Mouse (Mus musculus): ENCODE results near the gene Synpo2l. TPM values are rescaled to one million over a fixed set of nuclear protein-coding genes. Genes with fewer than 3 reads are reported as not detected.

Synpo2l gene
- polyA plus RNA-seq, 1 experiment, result not detected

- Histone ChIP-seq H3K9me3 (ENCODE audit: control insufficient read depth, low read length) (no peaks in the 10 kb centered on the region), H3K36me3 (ENCODE audit: control insufficient read depth) (no peaks in the 10 kb centered on the region), H3K4me1 (ENCODE audit: control insufficient read depth) (peaks cover 21% of the 10 kb centered on the region), H3K27me3 (ENCODE audit: control insufficient read depth) (no peaks in the 10 kb centered on the region), H3K4me3 (replicated peaks) (no peak overlapping the region)
- TF ChIP-seq TAL1 (IDR thresholded peaks at IDR 0.05; ENCODE audit: low read length) (no peak), GATA1 (IDR thresholded peaks at IDR 0.05; ENCODE audit: low read length) (no peak)
These were observed 45.7 kb downstream of the Synpo2l start for GRCm38 (mm10) chr14:20622412-20622811.

GRCm38 (mm10) chr14:20621903-20622302 lies 46.3 kb downstream of the Synpo2l start:
- H3K4me1 ChIP-seq (ENCODE audit: control insufficient read depth), result peaks cover 23% of the 10 kb centered on the region
- no peaks in the 10 kb centered on the region for H3K27me3 ChIP-seq (ENCODE audit: control insufficient read depth)
- no peaks in the 10 kb centered on the region for H3K9me3 ChIP-seq (ENCODE audit: control insufficient read depth, low read length)
- H3K36me3 ChIP-seq (ENCODE audit: control insufficient read depth), result no peaks in the 10 kb centered on the region
- no peak for TF ChIP-seq GATA1 (IDR thresholded peaks at IDR 0.05; ENCODE audit: low read length)
- TF ChIP-seq TAL1 (IDR thresholded peaks at IDR 0.05; ENCODE audit: low read length), result no peak
- H3K4me3 ChIP-seq (replicated peaks), result no peak overlapping the region

GRCm38 (mm10) chr14:20619131-20619530 lies 49.0 kb downstream of the Synpo2l start:
- H3K9me3 ChIP-seq (ENCODE audit: control insufficient read depth, low read length), result no peaks in the 10 kb centered on the region
- no peaks in the 10 kb centered on the region for H3K27me3 ChIP-seq (ENCODE audit: control insufficient read depth)
- peaks cover 46% of the 10 kb centered on the region for H3K4me1 ChIP-seq (ENCODE audit: control insufficient read depth)
- TF ChIP-seq GATA1 (IDR thresholded peaks at IDR 0.05; ENCODE audit: low read length), result no peak
- H3K4me3 ChIP-seq (replicated peaks), result no peak overlapping the region
- H3K36me3 ChIP-seq (ENCODE audit: control insufficient read depth), result no peaks in the 10 kb centered on the region

- H3K36me3 ChIP-seq (ENCODE audit: control insufficient read depth), result no peaks in the 10 kb centered on the region
- H3K27me3 ChIP-seq (ENCODE audit: control insufficient read depth), result no peaks in the 10 kb centered on the region
- H3K4me3 ChIP-seq (replicated peaks), result no peak overlapping the region
- TF ChIP-seq GATA1 (IDR thresholded peaks at IDR 0.05; ENCODE audit: low read length), result no peak
- no peak for TF ChIP-seq TAL1 (IDR thresholded peaks at IDR 0.05; ENCODE audit: low read length)
- H3K9me3 ChIP-seq (ENCODE audit: control insufficient read depth, low read length), result no peaks in the 10 kb centered on the region
- H3K4me1 ChIP-seq (ENCODE audit: control insufficient read depth), result peaks cover 48% of the 10 kb centered on the region
These were observed 49.9 kb downstream of the Synpo2l start for GRCm38 (mm10) chr14:20618211-20618610.

GRCm38 (mm10) chr14:20616421-20616820 lies 51.7 kb downstream of the Synpo2l start:
- H3K36me3 ChIP-seq (ENCODE audit: control insufficient read depth), result no peaks in the 10 kb centered on the region
- TF ChIP-seq GATA1 (IDR thresholded peaks at IDR 0.05; ENCODE audit: low read length), result no peak
- TF ChIP-seq TAL1 (IDR thresholded peaks at IDR 0.05; ENCODE audit: low read length), result no peak
- no peaks in the 10 kb centered on the region for H3K9me3 ChIP-seq (ENCODE audit: control insufficient read depth, low read length)
- H3K27me3 ChIP-seq (ENCODE audit: control insufficient read depth), result no peaks in the 10 kb centered on the region
- no peak overlapping the region for H3K4me3 ChIP-seq (replicated peaks)
- peaks cover 42% of the 10 kb centered on the region for H3K4me1 ChIP-seq (ENCODE audit: control insufficient read depth)

GRCm38 (mm10) chr14:20615075-20615474 lies 53.1 kb downstream of the Synpo2l start:
- Histone ChIP-seq H3K27me3 (ENCODE audit: control insufficient read depth) (no peaks in the 10 kb centered on the region), H3K4me3 (replicated peaks) (no peak overlapping the region), H3K4me1 (ENCODE audit: control insufficient read depth) (peaks cover 47% of the 10 kb centered on the region), H3K9me3 (ENCODE audit: control insufficient read depth, low read length) (no peaks in the 10 kb centered on the region), H3K36me3 (ENCODE audit: control insufficient read depth) (no peaks in the 10 kb centered on the region)
- TF ChIP-seq GATA1 (IDR thresholded peaks at IDR 0.05; ENCODE audit: low read length) (no peak), TAL1 (IDR thresholded peaks at IDR 0.05; ENCODE audit: low read length) (no peak)

- no peak for TF ChIP-seq TAL1 (IDR thresholded peaks at IDR 0.05; ENCODE audit: low read length)
- no peak for TF ChIP-seq GATA1 (IDR thresholded peaks at IDR 0.05; ENCODE audit: low read length)
- Histone ChIP-seq H3K9me3 (ENCODE audit: control insufficient read depth, low read length) (no peaks in the 10 kb centered on the region), H3K4me3 (replicated peaks) (no peak overlapping the region), H3K36me3 (ENCODE audit: control insufficient read depth) (no peaks in the 10 kb centered on the region), H3K27me3 (ENCODE audit: control insufficient read depth) (no peaks in the 10 kb centered on the region), H3K4me1 (ENCODE audit: control insufficient read depth) (peaks cover 41% of the 10 kb centered on the region)
These were observed 55.3 kb downstream of the Synpo2l start for GRCm38 (mm10) chr14:20612820-20613219.

- H3K27me3 ChIP-seq (ENCODE audit: control insufficient read depth), result no peaks in the 10 kb centered on the region
- peaks cover 29% of the 10 kb centered on the region for H3K4me1 ChIP-seq (ENCODE audit: control insufficient read depth)
- H3K4me3 ChIP-seq (replicated peaks), result no peak overlapping the region
- TF ChIP-seq TAL1 (IDR thresholded peaks at IDR 0.05; ENCODE audit: low read length) (no peak), GATA1 (IDR thresholded peaks at IDR 0.05; ENCODE audit: low read length) (no peak)
- H3K36me3 ChIP-seq (ENCODE audit: control insufficient read depth), result peaks cover 2% of the 10 kb centered on the region
- H3K9me3 ChIP-seq (ENCODE audit: control insufficient read depth, low read length), result no peaks in the 10 kb centered on the region
These were observed 58.0 kb downstream of the Synpo2l start for GRCm38 (mm10) chr14:20610146-20610545.

- Histone ChIP-seq H3K4me1 (ENCODE audit: control insufficient read depth) (peaks cover 24% of the 10 kb centered on the region), H3K36me3 (ENCODE audit: control insufficient read depth) (peaks cover 2% of the 10 kb centered on the region), H3K27me3 (ENCODE audit: control insufficient read depth) (no peaks in the 10 kb centered on the region), H3K4me3 (replicated peaks) (no peak overlapping the region), H3K9me3 (ENCODE audit: control insufficient read depth, low read length) (no peaks in the 10 kb centered on the region)
- TF ChIP-seq TAL1 (IDR thresholded peaks at IDR 0.05; ENCODE audit: low read length) (no peak), GATA1 (IDR thresholded peaks at IDR 0.05; ENCODE audit: low read length) (no peak)
These were observed 58.6 kb downstream of the Synpo2l start for GRCm38 (mm10) chr14:20609519-20609918.

Other genes with a start within 250 kb of the Synpo2l start
- not detected in 2 replicates for gene Cfap70, start 216.1 kb downstream of the Synpo2l start, polyA plus RNA-seq (2012)
- 6.2 and 7.4 TPM in 2 replicates for gene Anxa7, start 188.2 kb downstream of the Synpo2l start, polyA plus RNA-seq (2012)
- 0.05 and 0.07 TPM in 2 replicates for gene Mss51, start 171.5 kb downstream of the Synpo2l start, polyA plus RNA-seq (2012)
- 0.27 and 0.46 TPM in 2 replicates for gene Ppp3cb, start 121.8 kb downstream of the Synpo2l start, polyA plus RNA-seq (2012)
- 0.04 and 0.05 TPM in 2 replicates for gene Usp54, start 27.3 kb downstream of the Synpo2l start, polyA plus RNA-seq (2012)
- gene Myoz1, start 11.8 kb downstream of the Synpo2l start, polyA plus RNA-seq (2012), result not detected in 2 replicates
- gene Sec24c, start 6.0 kb upstream of the Synpo2l start, polyA plus RNA-seq (2012), result 3.6 and 5.0 TPM in 2 replicates
- 0.37 TPM in 2 replicates for gene Fut11, start 26.6 kb upstream of the Synpo2l start, polyA plus RNA-seq (2012)
- 0.43 and 0.77 TPM in 2 replicates for gene Chchd1, start 34.7 kb upstream of the Synpo2l start, polyA plus RNA-seq (2012)
- gene Zswim8, start 39.2 kb upstream of the Synpo2l start, polyA plus RNA-seq (2012), result 6.1 and 6.7 TPM in 2 replicates
- gene Ndst2, start 66.2 kb upstream of the Synpo2l start, polyA plus RNA-seq (2012), result 0.80 and 1.5 TPM in 2 replicates
- gene Camk2g, start 125.7 kb upstream of the Synpo2l start, polyA plus RNA-seq (2012), result 0.35 and 0.38 TPM in 2 replicates
- not detected in 2 replicates for gene Plau, start 168.3 kb upstream of the Synpo2l start, polyA plus RNA-seq (2012)

All from erythroblast, embryonic 14.5 days (primary cell).